Mouse (Mus musculus): ENCODE data around the gene S100a9.

DNA sequence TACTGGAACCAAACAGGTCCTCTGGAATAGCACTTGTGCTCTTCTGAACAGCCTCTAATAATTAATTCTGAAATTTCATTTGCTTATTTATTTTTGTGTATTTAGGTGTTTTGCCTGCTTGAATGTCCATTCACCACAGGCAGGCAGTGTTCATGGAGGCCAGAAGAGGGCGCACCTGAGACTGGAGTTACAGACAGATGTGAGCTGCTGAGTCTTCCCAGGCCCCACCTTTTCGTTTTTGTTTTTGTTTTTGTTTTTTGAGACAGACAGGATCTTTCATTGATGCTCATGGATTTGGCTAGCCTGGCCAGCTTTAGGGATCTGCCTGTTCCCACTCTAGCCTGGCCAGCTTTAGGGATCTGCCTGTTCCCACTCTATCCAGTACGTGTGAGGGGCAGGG, 51.3 kb downstream of the S100a9 start:
- TF ChIP-seq MAX (IDR thresholded peaks at IDR 0.05; ENCODE audit: low read length) (no peak), MEF2A (IDR thresholded peaks at IDR 0.05; ENCODE audit: extremely low read depth, insufficient replicate concordance, low read depth, low read length, poor library complexity, severe bottlenecking) (no peak), CTCF (IDR thresholded peaks at IDR 0.05 in 2 of 3, conservative IDR thresholded peaks at IDR 0.05 in 1 of 3; ENCODE audit: control insufficient read depth in 1 of 3, insufficient read depth in 1 of 3, low read depth in 2 of 3, low read length in 3 of 3, poor library complexity in 1 of 3, severe bottlenecking in 1 of 3) (peak; percentile 51 to 64 (median 61)), ZKSCAN1 (IDR thresholded peaks at IDR 0.05; ENCODE audit: low read depth, low read length) (no peak), E2F4 (IDR thresholded peaks at IDR 0.05; ENCODE audit: borderline replicate concordance, low read depth, low read length) (no peak), TAL1 (IDR thresholded peaks at IDR 0.05; ENCODE audit: low read length) (no peak), POLR2A (IDR thresholded peaks at IDR 0.05; ENCODE audit: control insufficient read depth in 1 of 2, insufficient read depth in 1 of 2, low read depth in 1 of 2, low read length in 2 of 2, poor library complexity in 1 of 2) (no peak), MAFK (IDR thresholded peaks at IDR 0.05; ENCODE audit: borderline replicate concordance, low read depth, low read length) (no peak), EP300 (IDR thresholded peaks at IDR 0.05; ENCODE audit: low read depth in 1 of 2, low read length in 2 of 2) (no peak), SIN3A (IDR thresholded peaks at IDR 0.05; ENCODE audit: low read length) (no peak), RAD21 (IDR thresholded peaks at IDR 0.05; ENCODE audit: low read depth, low read length) (peak; percentile 14), GABPA (IDR thresholded peaks at IDR 0.05; ENCODE audit: low read depth, low read length) (no peak)
